Mouse (Mus musculus) hindbrain, embryonic 11.5 days (tissue): ENCODE measurements around the gene 1600015I10Rik. TPM values are rescaled to one million over a fixed set of nuclear protein-coding genes. Genes with fewer than 3 reads are reported as not detected.
"Not testable (repeated sequence)": the region's sequence is repeated elsewhere in the genome, so short reads cannot be mapped to it uniquely, and the experiment has no call there.

Experiments used
- ATAC-seq: fragments of 200-750 bp; cut with Nextera tagmentation; 2 replicates; pipeline ENCODE4 v1.8.0; 2017; ENCODE audit warnings: mild to moderate bottlenecking, moderate TSS enrichment, moderate library complexity; ENCODE audit not compliant: low FRiP score
- DNase-seq: peaks from one replicate; pipeline ENCODE4 v3.0.0-alpha.2; 2015; ENCODE audit warnings: low spot score
- H3K27ac ChIP-seq: fragments of 300-500 bp; sonication (generic); 2 replicates; pipeline ENCODE4 v1.5.1; 2014; ENCODE audit warnings: mild to moderate bottlenecking, low read depth, low read length
- H3K27me3 ChIP-seq: fragments of 300-500 bp; sonication (generic); 2 replicates; pipeline ENCODE4 v1.6.1; 2014; ENCODE audit warnings: mild to moderate bottlenecking, low read length, moderate library complexity, mixed read lengths; ENCODE audit not compliant: control insufficient read depth, insufficient read depth
- H3K36me3 ChIP-seq: fragments of 300-500 bp; sonication (generic); 2 replicates; pipeline ENCODE4 v1.6.1; 2014; ENCODE audit warnings: mild to moderate bottlenecking, low read length, moderate library complexity, mixed read lengths; ENCODE audit not compliant: control insufficient read depth, insufficient read depth
- H3K4me1 ChIP-seq: fragments of 300-500 bp; sonication (generic); replicated peaks from 2 replicates; pipeline ENCODE4 v1.6.1; 2014; ENCODE audit warnings: low read length, mixed read lengths; ENCODE audit not compliant: control insufficient read depth, insufficient read depth
- H3K4me2 ChIP-seq: fragments of 300-500 bp; sonication (generic); replicated peaks from 2 replicates; pipeline ENCODE4 v1.6.1; 2014; ENCODE audit warnings: mild to moderate bottlenecking, low read depth, low read length
- H3K4me3 ChIP-seq: fragments of 300-500 bp; sonication (generic); 2 replicates; pipeline ENCODE4 v1.5.1; 2014; ENCODE audit warnings: low read depth, low read length
- H3K9ac ChIP-seq: fragments of 300-500 bp; sonication (generic); 2 replicates; pipeline ENCODE4 v1.6.1; 2014; ENCODE audit warnings: low read depth, low read length
- H3K9me3 ChIP-seq: fragments of 300-500 bp; sonication (generic); 2 replicates; pipeline ENCODE4 v1.6.1; 2016; ENCODE audit warnings: low read length; ENCODE audit not compliant: control insufficient read depth
- WGBS: fragments of 180-500 bp; shearing (Covaris S2); extraction: QIAGEN DNeasy Blood & Tissue Kit; methylation state at CpG from one replicate; pipeline ENCODE4 v1.1.7; 2014; 5-methylcytosine and 5-hydroxymethylcytosine counted together
- polyA plus RNA-seq: library from polyadenylated mRNA; unstranded; fragments of >200 nt; fragmentation: Nextera tagmentation; extraction: Ambion mirVana; gene quantifications from 2 replicates; pipeline ENCODE4 v1.2.1, GENCODE M21; 2014

Gene 1600015I10Rik
- polyA plus RNA-seq: not detected in 2 replicates

DNA sequence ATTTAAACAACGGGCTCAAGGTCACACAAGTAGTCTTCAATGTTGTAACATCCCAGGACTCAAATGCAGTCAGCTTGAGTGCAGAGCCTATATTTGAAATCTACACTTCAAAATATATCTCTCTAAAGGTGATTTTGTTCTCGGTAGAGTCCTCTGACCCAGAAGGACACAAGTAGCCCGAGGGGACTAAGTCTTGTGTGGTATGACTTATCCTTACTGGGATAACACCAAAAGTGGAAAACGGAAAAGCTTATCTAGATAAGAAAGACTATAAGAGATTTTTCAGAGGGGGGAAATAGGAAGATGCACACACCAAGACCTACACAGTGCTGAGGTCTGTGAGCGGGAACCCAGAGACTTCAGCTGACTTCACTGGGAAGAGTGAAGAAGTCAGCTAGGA is at the start of gene 1600015I10Rik:
Gene 1600015I10Rik (plus strand): TSS at position 301 of the 400 bp plus-strand sequence.
- ATAC-seq (no peak), DNase-seq (no peak)
- Histone ChIP-seq H3K27ac (no peak within 1 kb of the TSS), H3K9ac (no peak within 1 kb of the TSS), H3K9me3 (no peaks in the 10 kb centered on the region), H3K27me3 (no peaks in the 10 kb centered on the region), H3K4me2 (no peak within 1 kb of the TSS), H3K36me3 (no peaks in the 10 kb centered on the region), H3K4me1 (no peaks in the 10 kb centered on the region), H3K4me3 (no peak within 1 kb of the TSS)
- WGBS: 95% methylated on average over 5 of the region's 5 CpGs

DNA sequence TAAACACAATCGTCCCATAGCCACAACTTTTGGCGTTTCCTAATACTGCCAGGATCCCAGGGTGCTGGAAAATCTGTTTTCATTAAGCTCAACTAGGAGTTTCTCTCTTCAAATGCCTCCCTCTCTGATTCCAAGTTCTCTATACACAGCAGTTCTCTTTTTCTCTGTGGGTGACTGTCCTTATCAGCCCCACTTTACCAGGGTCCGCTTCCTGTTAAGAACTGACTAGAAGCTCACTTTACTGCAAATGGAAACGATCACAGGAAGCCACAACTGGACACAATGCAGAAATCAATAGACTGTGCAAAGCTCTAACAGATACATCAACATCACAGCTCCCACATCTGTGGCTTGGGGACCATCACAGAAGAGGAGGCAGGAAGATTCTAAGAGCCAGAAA is 35.5 kb upstream of the 1600015I10Rik start:
- H3K4me1 ChIP-seq: no peaks in the 10 kb centered on the region
- ATAC-seq (no peak), DNase-seq (no peak)
- H3K9me3 ChIP-seq: no peaks in the 10 kb centered on the region
- no peak overlapping the region for H3K4me2 ChIP-seq
- H3K27ac ChIP-seq: no peak overlapping the region
- no peak overlapping the region for H3K9ac ChIP-seq
- H3K4me3 ChIP-seq: no peak overlapping the region
- 78% methylated on average over 4 of the region's 4 CpGs for WGBS
- no peaks in the 10 kb centered on the region for H3K36me3 ChIP-seq
- H3K27me3 ChIP-seq: no peaks in the 10 kb centered on the region

DNA sequence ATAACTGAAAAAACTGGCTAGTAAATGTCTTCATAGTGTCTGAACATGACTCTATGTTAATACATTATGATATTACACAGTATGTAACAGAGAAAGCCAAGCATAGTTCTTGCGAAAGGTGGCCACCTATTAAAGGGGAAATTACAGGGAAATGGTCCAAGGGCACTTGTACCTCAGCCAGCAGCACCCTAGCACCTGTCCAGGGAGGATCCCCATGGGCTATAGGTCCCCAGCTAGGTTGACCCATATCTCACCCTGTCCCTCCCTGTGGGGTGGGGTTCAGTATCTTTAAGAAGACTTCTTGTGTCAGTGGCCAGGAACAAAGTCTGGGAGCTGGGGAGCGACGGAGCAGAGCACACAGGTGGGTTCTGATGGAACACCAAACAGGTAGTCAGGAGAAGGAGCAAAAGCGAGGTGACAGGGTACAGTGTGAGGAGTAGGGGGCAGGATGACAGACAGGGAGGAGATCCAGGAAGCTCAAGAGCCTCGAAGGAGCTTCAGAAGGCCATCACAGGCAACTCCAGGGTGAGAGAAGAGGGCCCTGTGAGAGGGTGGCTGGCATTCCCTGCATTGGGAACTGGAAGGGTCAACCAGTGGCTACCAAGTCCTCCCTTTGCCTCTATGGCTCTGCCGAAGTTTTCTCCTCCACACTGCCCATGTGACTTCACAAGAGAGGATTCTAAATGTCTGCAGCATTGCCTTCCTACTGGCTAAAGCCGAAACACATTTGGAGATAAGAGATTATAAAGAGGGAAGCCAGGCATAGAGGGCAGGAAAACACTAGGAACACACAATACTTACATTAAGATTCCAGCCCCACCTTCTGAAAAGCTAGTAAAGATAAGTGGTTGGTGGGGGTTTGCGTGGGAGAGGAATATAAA is 34.5 kb upstream of the 1600015I10Rik start:
- Histone ChIP-seq H3K4me3 (no peak overlapping the region), H3K36me3 (no peaks in the 10 kb centered on the region), H3K27me3 (no peaks in the 10 kb centered on the region), H3K9me3 (no peaks in the 10 kb centered on the region), H3K27ac (no peak overlapping the region), H3K9ac (no peak overlapping the region), H3K4me2 (no peak overlapping the region), H3K4me1 (no peaks in the 10 kb centered on the region)
- WGBS: 93% methylated on average over 8 of the region's 8 CpGs
- no peak for DNase-seq
- ATAC-seq: no peak

DNA sequence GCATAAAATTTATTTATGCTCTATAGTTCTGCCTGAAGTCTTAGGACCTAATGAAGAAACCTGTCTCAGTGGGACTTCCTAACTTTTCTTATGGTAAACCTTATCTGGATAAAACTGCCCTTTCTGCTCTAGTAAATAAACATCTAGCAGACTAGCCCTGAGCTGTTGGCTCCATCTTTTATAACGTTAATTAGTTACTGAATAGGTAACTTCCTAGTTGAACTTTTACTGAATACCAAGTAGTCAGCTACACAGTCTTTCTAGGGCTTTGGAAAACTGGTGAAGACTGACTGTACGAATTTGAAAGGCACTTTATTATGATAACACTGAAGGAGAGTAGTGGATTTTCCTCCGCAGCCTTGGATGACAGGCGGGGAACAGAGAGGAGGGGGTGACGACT is 33.8 kb upstream of the 1600015I10Rik start:
- WGBS: 84% methylated on average over 5 of the region's 5 CpGs
- Histone ChIP-seq H3K4me2 (no peak overlapping the region), H3K4me3 (no peak overlapping the region), H3K27me3 (no peaks in the 10 kb centered on the region), H3K36me3 (no peaks in the 10 kb centered on the region), H3K9me3 (no peaks in the 10 kb centered on the region), H3K4me1 (no peaks in the 10 kb centered on the region), H3K27ac (no peak overlapping the region), H3K9ac (no peak overlapping the region)
- ATAC-seq: no peak
- no peak for DNase-seq

DNA sequence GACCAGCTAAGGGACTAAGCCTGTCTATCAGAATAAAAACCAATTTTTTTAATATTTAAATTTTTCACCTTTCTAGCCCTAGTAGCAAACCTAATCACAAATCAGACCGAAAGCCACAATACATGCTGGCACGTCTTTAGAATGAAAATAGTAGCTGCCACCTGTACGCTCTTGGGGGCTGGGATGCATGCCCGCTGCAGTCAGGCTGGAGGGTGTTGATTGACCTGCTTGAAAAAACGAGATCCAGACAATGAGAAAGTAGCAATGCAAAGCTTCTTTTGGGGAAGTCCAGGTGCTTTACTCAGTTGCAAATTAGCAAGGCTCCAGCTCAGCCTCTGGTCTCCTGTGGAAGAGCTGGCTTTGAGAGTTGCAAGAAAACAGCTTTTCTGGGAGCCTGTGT is 32.7 kb upstream of the 1600015I10Rik start:
- no peak for DNase-seq
- Histone ChIP-seq H3K4me3 (no peak overlapping the region), H3K4me1 (no peaks in the 10 kb centered on the region), H3K27ac (no peak overlapping the region), H3K9me3 (no peaks in the 10 kb centered on the region), H3K4me2 (no peak overlapping the region), H3K36me3 (no peaks in the 10 kb centered on the region), H3K9ac (no peak overlapping the region), H3K27me3 (no peaks in the 10 kb centered on the region)
- ATAC-seq: no peak
- 85% methylated on average over 5 of the region's 5 CpGs for WGBS

DNA sequence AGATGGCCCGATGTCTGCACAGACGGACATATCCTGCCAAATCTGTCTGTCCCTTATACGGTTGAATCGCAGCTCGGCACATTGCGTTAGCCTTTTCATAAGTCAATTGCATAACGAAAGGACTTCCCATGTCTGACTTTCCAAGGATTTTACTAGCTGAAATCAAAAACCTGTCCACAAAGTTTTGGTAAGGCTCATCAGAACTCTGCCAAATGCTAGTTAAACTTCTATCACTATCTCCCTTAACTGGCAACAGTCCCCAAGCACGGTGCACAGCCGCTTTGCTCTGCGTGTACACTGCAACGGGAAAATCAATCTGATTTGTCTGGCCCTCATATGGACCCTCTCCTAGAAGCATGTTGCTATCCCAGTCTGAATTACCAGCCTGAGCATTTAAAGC is 28.4 kb upstream of the 1600015I10Rik start:
- 96% methylated on average over 11 of the region's 11 CpGs for WGBS
- not testable (repeated sequence) for ATAC-seq, H3K27me3 ChIP-seq

DNA sequence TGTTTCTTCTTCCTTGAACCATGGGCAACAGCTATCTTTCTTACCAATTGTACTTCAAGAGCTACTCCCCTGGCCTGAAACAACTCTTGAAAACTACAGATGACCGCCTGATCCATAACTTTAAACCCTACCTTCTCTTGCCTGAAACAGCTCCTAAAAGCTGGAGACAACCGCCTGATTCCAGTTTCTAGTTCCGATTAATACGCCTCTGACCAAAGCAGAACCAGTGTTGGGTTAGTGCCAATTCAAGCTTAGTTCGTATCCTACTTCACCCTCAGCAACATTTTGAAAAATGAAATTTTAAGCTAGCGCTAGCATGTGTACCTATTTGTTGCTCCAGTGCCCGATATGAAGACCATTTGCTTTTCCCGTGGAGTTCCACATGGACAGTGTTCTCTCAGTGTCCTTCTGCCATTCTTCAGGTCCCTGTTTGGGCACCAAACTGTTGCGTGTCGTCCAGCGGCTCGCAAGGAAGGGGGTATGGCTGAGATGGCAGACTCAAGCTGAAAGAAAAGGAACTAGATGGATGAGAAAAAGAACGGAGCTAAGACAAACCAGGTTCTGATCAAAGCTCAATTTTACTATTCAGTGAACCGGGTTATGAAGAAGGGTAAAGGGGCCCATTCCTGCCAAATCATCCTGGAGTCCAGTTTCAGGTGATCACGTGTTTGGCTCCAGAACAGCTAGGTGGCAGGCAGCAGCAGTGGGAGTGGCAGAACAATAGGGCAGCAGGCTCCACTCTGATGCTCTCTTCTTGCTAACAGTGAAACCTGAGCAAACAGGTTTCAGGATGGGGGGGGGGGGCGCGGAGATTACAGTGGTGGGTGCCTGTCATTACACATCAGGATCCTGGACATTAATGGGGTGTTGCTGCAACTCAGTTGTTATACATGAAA is 26.9 kb upstream of the 1600015I10Rik start:
- no peak overlapping the region for H3K4me2 ChIP-seq
- H3K9ac ChIP-seq: no peak overlapping the region
- H3K4me1 ChIP-seq: no peaks in the 10 kb centered on the region
- no peaks in the 10 kb centered on the region for H3K36me3 ChIP-seq
- WGBS: 89% methylated on average over 17 of the region's 17 CpGs
- ATAC-seq (no peak), DNase-seq (no peak)
- no peaks in the 10 kb centered on the region for H3K9me3 ChIP-seq
- H3K27ac ChIP-seq: no peak overlapping the region
- H3K4me3 ChIP-seq: no peak overlapping the region
- no peaks in the 10 kb centered on the region for H3K27me3 ChIP-seq

More for the DNA sequence above, 28.4 kb upstream of the 1600015I10Rik start:
- not testable (repeated sequence) for H3K36me3 ChIP-seq, H3K27ac ChIP-seq, H3K4me2 ChIP-seq, DNase-seq, H3K4me3 ChIP-seq, H3K9me3 ChIP-seq, H3K4me1 ChIP-seq, H3K9ac ChIP-seq

DNA sequence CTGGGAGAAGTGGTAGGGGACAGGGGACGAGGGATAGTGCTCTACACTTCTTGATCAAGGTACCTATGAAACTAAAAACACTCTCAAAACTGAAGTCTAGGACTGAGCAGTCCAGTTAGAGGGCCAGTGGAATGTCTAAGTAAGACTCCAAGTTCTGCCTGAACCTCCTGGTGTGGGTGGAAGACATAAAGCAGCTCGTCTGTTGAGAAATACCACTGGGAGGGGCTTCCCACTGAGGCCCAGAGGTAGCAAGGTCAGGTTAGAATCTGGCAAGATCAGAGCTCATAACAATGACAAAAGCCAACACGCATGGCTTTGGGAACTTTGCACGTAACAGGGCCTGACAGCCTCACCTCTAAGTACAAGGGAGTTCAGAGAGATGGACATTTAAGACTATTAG is 26.3 kb upstream of the 1600015I10Rik start:
- no peak overlapping the region for H3K4me3 ChIP-seq
- H3K4me2 ChIP-seq: no peak overlapping the region
- no peaks in the 10 kb centered on the region for H3K9me3 ChIP-seq
- no peak overlapping the region for H3K27ac ChIP-seq
- H3K9ac ChIP-seq: no peak overlapping the region
- no peaks in the 10 kb centered on the region for H3K4me1 ChIP-seq
- no peaks in the 10 kb centered on the region for H3K36me3 ChIP-seq
- DNase-seq (no peak), ATAC-seq (no peak)
- WGBS: 75% methylated on average over 4 of the region's 4 CpGs
- no peaks in the 10 kb centered on the region for H3K27me3 ChIP-seq
